Mouse (Mus musculus) heart, embryonic 16.5 days (tissue): ENCODE measurements around the gene Foxo1. TPM values are rescaled to one million over a fixed set of nuclear protein-coding genes. Genes with fewer than 3 reads are reported as not detected.

Experiments used
- ATAC-seq: fragments of 200-750 bp; cut with Nextera tagmentation; replicated peaks from 2 replicates; pipeline ENCODE4 v1.8.0; 2017; ENCODE audit warnings: moderate number of reproducible peaks; ENCODE audit not compliant: insufficient read depth, low FRiP score; ENCODE audit errors: extremely low read depth
- H3K27ac ChIP-seq: fragments of 300-500 bp; sonication (generic); 2 replicates; pipeline ENCODE4 v1.5.1; 2014; ENCODE audit warnings: mild to moderate bottlenecking, low read length, control low read depth, moderate library complexity
- H3K27me3 ChIP-seq: fragments of 300-500 bp; sonication (generic); 2 replicates; pipeline ENCODE4 v1.6.1; 2014; ENCODE audit warnings: low read length, mixed read lengths; ENCODE audit not compliant: control insufficient read depth, insufficient read depth
- H3K36me3 ChIP-seq: fragments of 300-500 bp; sonication (generic); 2 replicates; pipeline ENCODE4 v1.6.1; 2014; ENCODE audit not compliant: control insufficient read depth, insufficient read depth
- H3K4me1 ChIP-seq: fragments of 300-500 bp; sonication (generic); 2 replicates; pipeline ENCODE4 v1.6.1; 2014; ENCODE audit warnings: low read length, mixed read lengths; ENCODE audit not compliant: control insufficient read depth, insufficient read depth
- H3K4me2 ChIP-seq: fragments of 300-500 bp; sonication (generic); 2 replicates; pipeline ENCODE4 v1.6.1; 2014; ENCODE audit warnings: low read depth, mild to moderate bottlenecking, control low read depth, low read length
- H3K4me3 ChIP-seq: fragments of 300-500 bp; sonication (generic); 2 replicates; pipeline ENCODE4 v1.5.1; 2014; ENCODE audit warnings: mild to moderate bottlenecking, control low read depth, low read length
- H3K9ac ChIP-seq: fragments of 300-500 bp; sonication (generic); 2 replicates; pipeline ENCODE4 v1.6.1; 2014; ENCODE audit warnings: low read length, control low read depth
- H3K9me3 ChIP-seq: fragments of 300-500 bp; sonication (generic); replicated peaks from 2 replicates; pipeline ENCODE4 v1.6.1; 2016; ENCODE audit warnings: low read length; ENCODE audit not compliant: control insufficient read depth
- WGBS: fragments of 180-500 bp; shearing (Covaris S2); extraction: QIAGEN DNeasy Blood & Tissue Kit; methylation state at CpG from one replicate; pipeline ENCODE4 v1.1.7; 2014; 5-methylcytosine and 5-hydroxymethylcytosine counted together
- polyA plus RNA-seq: library from polyadenylated mRNA; unstranded; fragments of >200 nt; fragmentation: Nextera tagmentation; extraction: Ambion mirVana; gene quantifications from 2 replicates; pipeline ENCODE4 v1.2.1, GENCODE M21; 2015

The Foxo1 gene
- polyA plus RNA-seq, 1 experiment from 2014 or later = 5.1 TPM

- Histone ChIP-seq H3K4me2 (no peak overlapping the region), H3K9me3 (no peaks in the 10 kb centered on the region), H3K36me3 (no peaks in the 10 kb centered on the region), H3K4me3 (no peak overlapping the region), H3K27ac (no peak overlapping the region), H3K9ac (no peak overlapping the region), H3K27me3 (no peaks in the 10 kb centered on the region), H3K4me1 (peaks cover 20% of the 10 kb centered on the region)
- no peak for ATAC-seq
- WGBS = 82% methylated on average over 5 of the region's 5 CpGs
These were observed 25.8 kb downstream of the Foxo1 start for GRCm38 (mm10) chr3:52293946-52294345.

- 90% methylated on average over 1 of the region's 1 CpGs for whole genome bisulfite sequencing
- H3K27me3 ChIP-seq = no peaks in the 10 kb centered on the region
These were observed 27.6 kb downstream of the Foxo1 start for GRCm38 (mm10) chr3:52295688-52296087.

GRCm38 (mm10) chr3:52296224-52296760, 28.2 kb downstream of the Foxo1 start:
- Histone ChIP-seq H3K4me1 (peaks cover 41% of the 10 kb centered on the region), H3K4me3 (no peak overlapping the region)
- 62% methylated on average over 7 of the region's 7 CpGs for WGBS

More at GRCm38 (mm10) chr3:52295688-52296087, 27.6 kb downstream of the Foxo1 start:
- H3K4me3 ChIP-seq = no peak overlapping the region
- no peak overlapping the region for H3K9ac ChIP-seq
- no peaks in the 10 kb centered on the region for H3K36me3 ChIP-seq
- no peaks in the 10 kb centered on the region for H3K9me3 ChIP-seq
- no peak overlapping the region for H3K4me2 ChIP-seq
- peaks cover 36% of the 10 kb centered on the region for H3K4me1 ChIP-seq
- no peak overlapping the region for H3K27ac ChIP-seq
- ATAC-seq = no peak

GRCm38 (mm10) chr3:52297291-52298018, 29.3 kb downstream of the Foxo1 start:
- H3K9me3 ChIP-seq = no peaks in the 10 kb centered on the region
- 70% methylated on average over 15 of the region's 15 CpGs for WGBS
- peaks cover 37% of the 10 kb centered on the region for H3K4me1 ChIP-seq
- no peak overlapping the region for H3K9ac ChIP-seq
- H3K4me3 ChIP-seq = no peak overlapping the region
- no peaks in the 10 kb centered on the region for H3K36me3 ChIP-seq
- ATAC-seq = no peak
- no peaks in the 10 kb centered on the region for H3K27me3 ChIP-seq
- no peak overlapping the region for H3K27ac ChIP-seq
- H3K4me2 ChIP-seq = no peak overlapping the region

More at GRCm38 (mm10) chr3:52296224-52296760, 28.2 kb downstream of the Foxo1 start:
- no peaks in the 10 kb centered on the region for H3K9me3 ChIP-seq
- no peak overlapping the region for H3K27ac ChIP-seq
- no peak overlapping the region for H3K9ac ChIP-seq
- ATAC-seq = no peak
- no peak overlapping the region for H3K4me2 ChIP-seq
- H3K36me3 ChIP-seq = no peaks in the 10 kb centered on the region
- no peaks in the 10 kb centered on the region for H3K27me3 ChIP-seq

GRCm38 (mm10) chr3:52298683-52299082, 30.5 kb downstream of the Foxo1 start:
- WGBS = 67% methylated on average over 4 of the region's 4 CpGs

GRCm38 (mm10) chr3:52299376-52299775, 31.2 kb downstream of the Foxo1 start:
- Histone ChIP-seq H3K4me3 (no peak overlapping the region), H3K4me2 (no peak overlapping the region), H3K4me1 (peaks cover 29% of the 10 kb centered on the region), H3K9ac (no peak overlapping the region), H3K36me3 (no peaks in the 10 kb centered on the region), H3K9me3 (no peaks in the 10 kb centered on the region), H3K27me3 (no peaks in the 10 kb centered on the region), H3K27ac (peak overlapping the region; percentile 7)
- peak; percentile 62 for ATAC-seq
- WGBS = 40% methylated on average over 2 of the region's 2 CpGs

More at GRCm38 (mm10) chr3:52298683-52299082, 30.5 kb downstream of the Foxo1 start:
- H3K27ac ChIP-seq = no peak overlapping the region; the same call in 1 of the 2 replicates
- no peak overlapping the region for H3K4me3 ChIP-seq
- no peak overlapping the region for H3K9ac ChIP-seq
- H3K4me1 ChIP-seq = peaks cover 29% of the 10 kb centered on the region
- ATAC-seq = no peak
- no peak overlapping the region for H3K4me2 ChIP-seq
- no peaks in the 10 kb centered on the region for H3K9me3 ChIP-seq
- H3K36me3 ChIP-seq = no peaks in the 10 kb centered on the region
- no peaks in the 10 kb centered on the region for H3K27me3 ChIP-seq

- H3K27ac ChIP-seq = no peak overlapping the region
- no peak overlapping the region for H3K4me3 ChIP-seq
- no peaks in the 10 kb centered on the region for H3K36me3 ChIP-seq
- peaks cover 29% of the 10 kb centered on the region for H3K4me1 ChIP-seq
- 69% methylated on average over 6 of the region's 6 CpGs for WGBS
- H3K9me3 ChIP-seq = no peaks in the 10 kb centered on the region
- no peaks in the 10 kb centered on the region for H3K27me3 ChIP-seq
- no peak for ATAC-seq
- H3K9ac ChIP-seq = no peak overlapping the region
- H3K4me2 ChIP-seq = no peak overlapping the region
These were observed 32.4 kb downstream of the Foxo1 start for GRCm38 (mm10) chr3:52300517-52300916.

GRCm38 (mm10) chr3:52303301-52303700, 35.2 kb downstream of the Foxo1 start:
- no peak for ATAC-seq
- no peak overlapping the region for H3K27ac ChIP-seq
- no peak overlapping the region for H3K4me2 ChIP-seq
- H3K9ac ChIP-seq = no peak overlapping the region
- H3K4me1 ChIP-seq = peaks cover 37% of the 10 kb centered on the region
- 71% methylated on average over 5 of the region's 5 CpGs for WGBS
- H3K27me3 ChIP-seq = no peaks in the 10 kb centered on the region
- no peak overlapping the region for H3K4me3 ChIP-seq
- no peaks in the 10 kb centered on the region for H3K36me3 ChIP-seq
- H3K9me3 ChIP-seq = no peaks in the 10 kb centered on the region

- Histone ChIP-seq H3K9ac (no peak overlapping the region), H3K4me3 (no peak overlapping the region), H3K27ac (no peak overlapping the region), H3K27me3 (no peaks in the 10 kb centered on the region), H3K4me1 (peaks cover 12% of the 10 kb centered on the region), H3K36me3 (no peaks in the 10 kb centered on the region), H3K9me3 (no peaks in the 10 kb centered on the region), H3K4me2 (no peak overlapping the region)
- 46% methylated on average over 5 of the region's 5 CpGs for WGBS
- ATAC-seq = no peak
These were observed 40.6 kb downstream of the Foxo1 start for GRCm38 (mm10) chr3:52308586-52309321.
